18 mouse cellular contexts compared by ENCODE assay signal in the genomic region with DNA sequence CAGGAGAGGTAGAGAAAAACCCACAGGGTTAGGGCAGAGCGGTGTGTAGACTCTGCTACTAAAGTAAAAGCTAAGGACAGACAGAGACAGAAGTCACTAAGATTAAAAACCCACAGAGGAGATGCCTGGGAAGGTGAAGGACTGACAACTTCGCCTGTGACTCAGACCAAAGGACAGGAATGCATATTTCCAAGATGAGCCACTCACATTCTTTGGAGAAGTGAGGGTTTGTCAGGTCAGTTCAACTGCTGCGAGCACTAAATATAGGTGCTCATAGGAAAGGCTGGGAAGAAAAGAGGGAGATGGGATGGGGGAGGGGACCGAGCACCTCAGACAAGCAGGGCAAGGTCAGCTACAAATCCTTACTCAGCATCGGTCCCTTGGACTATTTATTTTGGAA. TPM values are rescaled to one million over a fixed set of nuclear protein-coding genes. Genes with fewer than 3 reads are reported as not detected.
A peak's percentile ranks its signal among the peaks of the same experiment; 100 is the strongest.
DNase-seq lines count a peak whose midpoint lies in the region; TF ChIP-seq lines count a peak whose summit lies in the region.
"Had no signal": no experiment of that assay in that cellular context is flagged by ENCODE, and none has a peak within 500 bp of the region (broad histone marks: within the 10 kb centered on the region; RNA-seq: fewer than 3 reads in every experiment).

No protein-coding gene starts in this region.

- 67% methylated on average over 5 of the region's 5 CpGs for WGBS in heart, adult 2 months
- 40% methylated on average over 5 of the region's 5 CpGs for WGBS in kidney, adult 2 months
- WGBS in small intestine, adult 2 months, result 64% methylated on average over 5 of the region's 5 CpGs

- peaks cover 8% of the 10 kb centered on the region for H3K4me1 ChIP-seq in heart, adult 2 months (ENCODE audit: control insufficient read depth, insufficient read depth, low read length)
- peaks cover 35% of the 10 kb centered on the region; the same call in 1 of the 2 replicates for H3K4me1 ChIP-seq in kidney, adult 2 months (ENCODE audit: control insufficient read depth, insufficient read depth, low read length)
- peaks cover 22% of the 10 kb centered on the region for H3K4me1 ChIP-seq in small intestine, adult 2 months (ENCODE audit: control insufficient read depth, insufficient read depth, insufficient read length, low read length)

- H3K27me3 ChIP-seq in heart, adult 2 months (ENCODE audit: control insufficient read depth, insufficient read depth, low read length), result no peaks in the 10 kb centered on the region
- no peaks in the 10 kb centered on the region for H3K27me3 ChIP-seq in kidney, adult 2 months (replicated peaks; ENCODE audit: control insufficient read depth, insufficient read depth, low read length)
- H3K27me3 ChIP-seq in small intestine, adult 2 months (ENCODE audit: control insufficient read depth, insufficient read depth, low read length), result no peaks in the 10 kb centered on the region
- H3K27me3 ChIP-seq: hindbrain, embryonic 12.5 days; neural tube, embryonic 15.5 days had no signal

- no peak overlapping the region for H3K9ac ChIP-seq in heart, adult 2 months (ENCODE audit: low read depth, low read length)
- H3K9ac ChIP-seq: embryonic facial prominence, embryonic 15.5 days; hindbrain, embryonic 12.5 days; limb, embryonic 13.5 days; liver, embryonic 14.5 days; midbrain, embryonic 12.5 days; neural tube, embryonic 15.5 days had no signal

- intact Hi-C loops in heart, adult 2 months (cut with DNase I), result no loop called here

- H3K79me2 ChIP-seq in heart, adult 2 months (replicated peaks; ENCODE audit: control insufficient read depth, insufficient read depth, low read length), result no peaks in the 10 kb centered on the region

- TF ChIP-seq EP300 in heart, adult 2 months (IDR thresholded peaks at IDR 0.05; ENCODE audit: insufficient read depth, low read depth, low read length), result no peak

- peak overlapping the region; percentile 67 for H3K27ac ChIP-seq in heart, adult 2 months
- H3K27ac ChIP-seq in kidney, adult 2 months (ENCODE audit: insufficient read depth, low read depth, low read length), result peak overlapping the region; percentile 71
- H3K27ac ChIP-seq in small intestine, adult 2 months (ENCODE audit: insufficient read depth, low read depth, low read length), result peak overlapping the region; percentile 84
- H3K27ac ChIP-seq: embryonic facial prominence, embryonic 15.5 days; hindbrain, embryonic 12.5 days; limb, embryonic 13.5 days; liver, embryonic 14.5 days; midbrain, embryonic 12.5 days; neural tube, embryonic 15.5 days had no signal

- H3K4me3 ChIP-seq in heart, adult 2 months, result no peak overlapping the region
- no peak overlapping the region for H3K4me3 ChIP-seq in kidney, adult 2 months (ENCODE audit: insufficient read depth, low read depth, low read length)
- no peak overlapping the region for H3K4me3 ChIP-seq in small intestine, adult 2 months (ENCODE audit: low read depth, low read length)
- H3K4me3 ChIP-seq: embryonic facial prominence, embryonic 15.5 days; hindbrain, embryonic 12.5 days; limb, embryonic 13.5 days; midbrain, embryonic 12.5 days; neural tube, embryonic 15.5 days had no signal

- peaks cover 31% of the 10 kb centered on the region for H3K36me3 ChIP-seq in heart, adult 2 months (ENCODE audit: control insufficient read depth, insufficient read depth, low read length)
- peaks cover 51% of the 10 kb centered on the region for H3K36me3 ChIP-seq in kidney, adult 2 months (ENCODE audit: control insufficient read depth, insufficient read depth, low read length)
- peaks cover 90% of the 10 kb centered on the region for H3K36me3 ChIP-seq in small intestine, adult 2 months (ENCODE audit: control insufficient read depth, insufficient read depth, low read length)
- H3K36me3 ChIP-seq: embryonic facial prominence, embryonic 15.5 days; G1E; limb, embryonic 13.5 days had no signal

- no peak for TF ChIP-seq CTCF in heart, adult 2 months (IDR thresholded peaks at IDR 0.05)
- TF ChIP-seq CTCF in kidney, adult 2 months (conservative IDR thresholded peaks at IDR 0.05; ENCODE audit: insufficient read depth, insufficient read length, low read depth, low read length), result no peak
- TF ChIP-seq CTCF in small intestine, adult 2 months (IDR thresholded peaks at IDR 0.05; ENCODE audit: extremely low read depth, insufficient read length, insufficient replicate concordance, low read depth, low read length), result no peak

- no peak for DNase-seq in heart, adult 2 months
- DNase-seq in heart, adult 8-10 months (ENCODE audit: low spot score), result no peak
- no peak for DNase-seq in kidney, adult 2 months
- DNase-seq in kidney, postnatal 10 days, result no peak
- peak; percentile 41 for DNase-seq in NIH3T3 (ENCODE audit: low read depth)
- no peak for DNase-seq in spleen, postnatal 4 days (ENCODE audit: low spot score in 2 of 2)
- DNase-seq: cerebellum, postnatal 10 days; embryo, embryonic 11 days; retina, postnatal 1 day; thymus, adult 2 months had no signal

- no peak for TF ChIP-seq POLR2A in heart, adult 2 months (IDR thresholded peaks at IDR 0.05; ENCODE audit: insufficient read depth, low read depth, low read length)
- TF ChIP-seq POLR2A in kidney, adult 2 months (IDR thresholded peaks at IDR 0.05; ENCODE audit: low read depth, low read length), result no peak
- no peak for TF ChIP-seq POLR2A in small intestine, adult 2 months (IDR thresholded peaks at IDR 0.05; ENCODE audit: low read depth, low read length)

RNA-seq across cellular contexts. Expression of gene Atp1b1, which starts 6.8 kb away (rescaled TPM):
- 100 to 1,000 TPM; 328 to 391 TPM for total RNA-seq in heart, adult 2 months (2021)
- polyA plus RNA-seq in heart, adult 2 months (2012; rRNA removed), result 136 and 178 TPM in 2 replicates
- total RNA-seq in heart, adult 8-10 months (2022), result 100 to 1,000 TPM; 315 to 378 (median 343) TPM
- 945 and 1,094 TPM in 2 replicates for polyA plus RNA-seq in kidney, adult 2 months (2012; rRNA removed)
- 204 and 369 TPM in 2 replicates for polyA plus RNA-seq in small intestine, adult 2 months (2012; rRNA removed)
- polyA plus RNA-seq: G1E had no signal
